Mouse (Mus musculus) kidney, adult 2 months (tissue): ENCODE results near the gene Ctsc.

Source experiments
- CTCF ChIP-seq: fragments of 200-500 bp; conservative IDR thresholded peaks from 2 replicates; pipeline ENCODE4 v1.5.1; 2011; ENCODE audit warnings: low read depth, mild to moderate bottlenecking, control low read depth, low read length, moderate library complexity, mixed read lengths; ENCODE audit not compliant: insufficient read depth, insufficient read length
- POLR2A ChIP-seq: fragments of 200-500 bp; IDR thresholded peaks from one replicate; pipeline ENCODE4 v1.6.1; 2011; ENCODE audit warnings: low read depth, low read length, control low read depth

- TF ChIP-seq POLR2A, result no peak
- TF ChIP-seq CTCF, result no peak
These were observed 42.9 kb downstream of the Ctsc start for GRCm38 (mm10) chr7:88320628-88321336.
